Mouse (Mus musculus) spleen, adult 18-20 months (tissue): ENCODE data around the gene Itpr2.

Source experiments
- DNase-seq, 2 experiments: peaks; one replicate each; pipeline ENCODE4 v3.0.0; 2022; ENCODE audit warnings: mixed read lengths in 2 of 2

The Itpr2 gene

DNA sequence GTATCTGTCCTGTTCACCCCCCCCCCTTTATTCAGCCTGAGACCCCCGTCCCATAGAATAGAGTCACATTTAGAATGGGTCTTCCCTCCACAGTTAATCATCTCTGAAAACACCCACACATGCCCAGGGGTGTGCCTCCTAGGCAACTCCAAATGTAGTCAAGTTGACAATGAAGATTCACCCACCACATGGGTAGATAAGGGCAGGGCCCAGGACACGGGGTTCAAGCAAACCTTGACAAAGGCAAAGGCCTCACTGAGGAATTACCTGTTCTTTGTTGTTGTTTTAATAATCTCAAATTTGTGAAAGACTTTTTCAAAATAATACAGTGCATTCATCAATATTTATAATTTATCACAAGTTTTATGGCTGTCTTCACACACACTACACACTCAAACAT is 2.4 kb upstream of the Itpr2 start:
- no peak for DNase-seq

DNA sequence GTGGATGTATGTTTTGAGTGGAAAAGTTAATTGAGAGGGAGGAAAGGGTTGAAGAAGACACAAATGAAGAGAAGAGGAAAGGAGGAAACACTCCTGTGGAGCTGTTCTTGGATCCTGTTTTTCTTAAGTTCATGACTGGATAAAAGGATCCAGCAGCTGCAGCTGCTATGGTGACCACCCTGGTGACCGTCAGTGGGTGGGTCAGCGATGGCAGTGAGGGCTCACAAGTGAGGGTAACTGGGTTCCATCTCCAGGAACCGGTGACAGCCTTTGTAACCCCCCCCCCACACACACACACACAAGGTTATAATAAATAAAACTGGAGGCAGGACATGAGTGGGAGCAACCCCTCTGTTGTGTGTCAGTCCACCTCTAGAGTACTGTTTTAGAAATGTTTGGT is 833 bp upstream of the Itpr2 start:
- DNase-seq: no peak

DNA sequence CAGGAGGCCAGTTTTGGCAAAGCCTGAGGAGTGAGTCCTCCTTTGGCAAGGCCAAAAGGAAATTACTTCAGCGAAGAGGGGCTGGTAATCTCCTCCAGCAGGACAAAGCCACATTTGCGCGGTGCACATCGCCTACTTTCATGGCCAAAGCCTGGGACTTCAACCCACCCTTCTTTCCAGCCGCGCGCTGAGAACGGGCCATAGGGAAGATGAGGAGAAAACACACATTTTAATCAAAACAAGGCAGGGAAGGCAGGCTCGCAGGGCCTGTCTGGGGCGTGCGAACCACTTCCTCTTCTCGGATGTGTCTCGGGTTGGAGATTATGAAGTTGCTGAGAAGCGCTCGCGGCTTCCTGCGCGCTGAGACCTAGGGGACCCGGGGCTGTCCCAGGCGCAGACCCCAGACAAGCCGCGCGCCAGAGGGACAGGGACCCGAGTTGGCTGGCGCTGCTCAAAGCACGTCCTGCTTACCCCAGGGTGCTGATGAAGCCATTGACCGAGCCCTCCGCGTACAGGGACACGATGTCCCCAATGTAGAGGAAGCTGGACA is 632 bp downstream of the Itpr2 start:
- DNase-seq: peak; percentile 73 to 75

DNA sequence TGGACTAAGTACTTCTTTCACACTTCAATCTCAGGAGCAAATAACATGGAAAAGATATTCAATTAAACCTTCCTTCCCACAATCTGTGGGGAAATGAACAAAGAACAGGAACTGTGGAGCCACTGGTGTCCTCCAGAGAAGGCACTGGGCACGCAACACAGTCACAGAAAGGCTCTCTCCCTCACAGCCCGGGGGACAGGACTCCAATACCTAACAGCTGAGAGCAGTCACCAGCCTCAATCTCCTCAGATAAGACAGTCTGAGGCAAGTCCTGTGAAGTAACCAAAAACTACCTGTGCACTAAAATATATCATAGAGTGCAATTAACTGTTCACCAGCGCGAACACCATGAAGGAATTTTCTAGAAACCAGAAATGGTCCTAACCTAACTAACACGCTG is 1.3 kb downstream of the Itpr2 start:
- no peak for DNase-seq

DNA sequence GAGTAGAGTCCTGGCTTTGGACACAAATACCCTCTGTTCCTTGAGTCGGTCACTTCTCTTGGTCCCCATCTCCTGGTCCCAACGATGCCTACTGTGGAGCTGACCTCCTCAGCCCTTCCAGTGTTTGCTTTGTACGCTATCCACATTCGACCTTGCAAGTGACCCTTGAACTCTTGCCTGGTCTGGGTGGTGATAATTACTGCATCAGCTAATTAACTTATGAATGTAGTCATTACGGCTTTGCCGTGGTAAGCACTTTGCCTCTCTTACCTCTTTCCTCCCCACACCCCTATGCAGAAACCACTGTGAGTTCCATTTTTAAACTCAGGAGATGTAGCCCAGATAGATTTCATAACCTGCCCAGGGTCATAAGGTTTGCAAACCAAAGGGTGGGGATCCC is 1.8 kb downstream of the Itpr2 start:
- DNase-seq: no peak

DNA sequence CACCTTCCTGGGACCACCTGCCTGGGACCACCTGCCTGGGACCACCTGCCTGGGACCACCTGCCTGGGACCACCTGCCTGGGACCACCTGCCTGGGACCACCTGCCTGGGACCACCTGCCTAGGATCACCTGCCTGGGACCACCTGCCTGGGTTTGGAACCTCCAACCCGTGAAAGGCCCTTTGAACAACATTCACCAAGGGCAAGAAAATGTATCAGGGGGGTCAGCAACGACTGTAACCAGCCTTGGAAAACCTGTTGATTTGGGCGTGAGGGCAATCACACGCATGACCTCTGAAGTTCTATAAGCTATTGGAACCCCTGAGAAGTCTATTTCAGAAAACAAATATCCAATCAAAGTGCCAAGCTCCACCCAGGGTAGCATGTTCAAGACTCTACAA is 2.5 kb downstream of the Itpr2 start:
- no peak for DNase-seq

DNA sequence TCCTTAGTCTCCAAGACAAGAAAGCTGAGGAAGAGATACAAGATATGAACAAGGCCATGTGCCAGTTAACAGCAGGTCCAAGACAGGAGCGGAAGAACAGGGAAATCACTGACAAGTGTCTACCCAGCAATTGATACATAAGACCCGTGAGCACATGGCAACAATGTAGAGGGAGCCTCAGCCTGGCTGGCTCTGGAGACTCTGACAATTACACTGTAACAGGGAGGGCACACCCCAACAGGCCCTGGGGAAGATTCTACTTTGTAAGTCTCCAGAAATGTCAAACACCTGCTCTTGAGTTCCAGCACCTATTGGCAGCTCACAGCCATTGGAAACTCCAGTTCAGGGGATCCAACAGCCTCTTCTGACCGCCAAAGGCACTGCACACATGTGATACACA is 3.6 kb downstream of the Itpr2 start:
- DNase-seq: no peak

DNA sequence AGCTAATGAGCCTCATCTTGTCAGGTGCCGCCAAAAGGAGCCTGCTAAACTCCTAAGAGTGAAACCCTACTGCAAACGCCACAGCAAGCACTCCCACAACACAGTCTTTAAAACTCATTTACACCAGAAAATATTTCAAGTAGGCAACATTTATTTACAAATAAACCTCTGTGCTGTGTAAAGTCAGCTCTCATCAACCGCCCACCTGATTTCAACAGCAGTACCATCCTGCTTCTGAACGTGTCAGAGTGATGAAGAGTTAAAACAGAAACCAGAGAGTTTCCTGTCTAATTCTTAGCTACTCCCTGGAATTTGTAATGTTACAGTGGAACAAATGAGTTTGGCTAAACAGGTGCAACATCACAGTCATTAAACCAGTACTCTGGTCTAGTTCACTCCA is 4.2 kb downstream of the Itpr2 start:
- DNase-seq: no peak

DNA sequence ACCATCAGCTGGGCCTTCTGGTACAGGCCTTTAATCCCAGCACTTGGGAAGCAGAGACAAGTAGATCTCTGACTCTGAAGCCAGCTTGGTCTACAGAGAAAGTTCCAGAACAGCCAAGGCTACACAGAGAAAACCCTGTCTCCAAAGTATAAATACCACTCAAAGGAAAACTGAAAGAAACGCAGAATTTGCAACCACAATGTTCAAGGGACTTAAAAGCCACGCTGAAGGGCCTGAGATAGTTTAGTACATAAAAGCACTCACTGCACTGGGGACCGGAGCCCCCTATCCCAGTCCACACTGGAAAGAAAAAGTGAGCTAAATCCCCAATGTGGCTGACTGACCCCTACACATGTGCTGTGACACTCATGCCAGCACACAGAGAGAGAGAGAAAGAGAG is 4.6 kb downstream of the Itpr2 start:
- no peak for DNase-seq

DNA sequence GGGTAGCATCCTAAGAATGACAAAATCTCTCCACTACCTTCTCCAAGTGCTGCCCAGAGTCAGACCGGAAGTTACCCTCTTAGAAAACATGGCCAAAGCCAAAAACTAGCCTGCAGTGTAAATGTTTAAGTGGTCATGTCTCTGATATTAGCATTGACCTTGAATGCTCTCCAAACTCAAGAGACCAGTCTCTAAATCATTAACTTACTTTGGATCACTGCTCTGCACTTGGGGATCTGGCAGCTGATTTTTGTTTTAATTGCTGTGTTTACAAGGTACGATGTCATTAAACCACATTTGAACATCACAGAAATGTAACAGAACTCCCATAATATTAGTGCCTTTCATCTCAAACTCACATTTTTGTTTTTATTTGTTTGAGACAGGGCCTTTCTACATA is 10.3 kb downstream of the Itpr2 start:
- no peak for DNase-seq

DNA sequence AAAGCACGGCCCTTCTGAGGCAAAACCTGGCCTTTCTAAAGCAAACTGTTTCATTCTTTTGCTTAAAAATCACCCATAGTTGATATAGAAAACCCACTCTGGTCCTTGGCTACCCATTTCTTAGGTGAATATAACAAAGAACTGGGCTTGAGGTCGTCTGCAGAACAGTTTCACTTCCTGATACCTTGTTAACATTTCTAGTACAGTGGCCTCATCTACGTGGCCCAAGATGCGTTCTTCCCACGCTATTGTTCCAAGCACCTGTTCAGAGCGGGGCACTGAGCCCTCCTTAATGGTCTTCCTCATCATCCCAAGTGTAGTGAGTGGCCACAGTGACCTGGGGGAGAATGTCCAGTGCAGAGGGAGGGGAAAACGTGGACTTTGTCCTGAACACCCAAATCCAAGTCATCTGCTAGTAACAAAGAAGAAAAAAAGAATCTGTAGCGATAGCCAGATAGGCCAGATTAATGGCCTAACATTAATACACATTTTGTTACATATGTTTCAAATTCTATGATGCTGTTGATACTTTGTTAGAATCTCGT is 11.5 kb downstream of the Itpr2 start:
- no peak for DNase-seq

DNA sequence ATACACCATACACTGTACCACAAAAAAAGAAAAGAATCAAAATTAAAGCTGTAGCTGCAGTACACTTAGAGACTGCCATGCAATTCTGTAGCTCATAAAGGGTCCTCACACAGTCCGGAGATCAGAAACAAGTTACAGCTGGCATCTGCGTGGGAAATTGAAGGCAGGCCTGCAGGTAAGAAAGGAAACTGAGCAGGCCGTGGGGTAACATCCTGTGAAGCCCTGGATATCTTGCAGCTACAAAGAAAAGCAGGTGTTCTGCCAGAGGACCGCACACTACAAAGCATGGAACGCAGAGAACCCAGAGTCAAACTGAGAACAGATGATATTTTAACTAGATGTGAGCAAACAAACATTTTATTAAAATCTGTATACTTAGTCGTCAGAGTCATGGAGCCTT is 12.2 kb downstream of the Itpr2 start:
- no peak for DNase-seq

DNA sequence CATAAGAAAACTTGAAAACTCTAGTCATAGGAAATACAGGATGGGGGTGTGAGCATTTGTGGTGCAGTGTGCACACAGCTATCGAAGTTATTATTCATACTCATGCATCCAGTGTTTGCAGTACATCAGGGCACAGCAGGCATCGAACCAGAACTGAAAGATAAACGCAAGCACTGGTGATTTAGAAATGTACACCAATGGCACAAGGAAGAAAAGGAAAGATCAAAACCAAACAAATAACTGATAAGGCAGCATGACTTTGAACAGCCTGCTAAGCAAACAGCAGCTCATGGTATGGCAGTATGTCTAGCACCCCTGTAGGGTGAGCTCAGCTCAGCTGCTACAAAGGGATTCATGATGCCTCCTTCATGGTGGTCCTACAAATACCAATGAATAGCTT is 13.3 kb downstream of the Itpr2 start:
- DNase-seq: no peak

DNA sequence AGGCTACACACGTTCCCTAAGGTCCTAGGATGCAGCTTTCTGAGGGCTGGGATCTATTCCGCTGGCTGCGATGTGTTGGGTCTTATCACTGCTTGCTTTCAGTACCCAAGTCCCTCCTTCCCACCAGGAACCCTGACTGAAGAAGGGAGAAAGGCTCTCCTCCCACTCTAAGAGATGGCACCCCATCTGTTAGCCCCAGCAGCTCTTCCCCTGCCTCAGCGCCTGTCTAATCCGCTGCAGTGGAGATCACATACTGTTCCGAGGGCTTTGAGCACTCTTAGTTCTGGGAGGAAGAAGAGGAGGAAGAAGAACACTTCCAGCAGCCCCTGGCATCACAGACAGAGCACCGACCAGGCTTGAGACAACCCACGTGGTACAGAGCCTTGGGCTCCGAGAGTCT is 14.9 kb downstream of the Itpr2 start:
- no peak for DNase-seq

DNA sequence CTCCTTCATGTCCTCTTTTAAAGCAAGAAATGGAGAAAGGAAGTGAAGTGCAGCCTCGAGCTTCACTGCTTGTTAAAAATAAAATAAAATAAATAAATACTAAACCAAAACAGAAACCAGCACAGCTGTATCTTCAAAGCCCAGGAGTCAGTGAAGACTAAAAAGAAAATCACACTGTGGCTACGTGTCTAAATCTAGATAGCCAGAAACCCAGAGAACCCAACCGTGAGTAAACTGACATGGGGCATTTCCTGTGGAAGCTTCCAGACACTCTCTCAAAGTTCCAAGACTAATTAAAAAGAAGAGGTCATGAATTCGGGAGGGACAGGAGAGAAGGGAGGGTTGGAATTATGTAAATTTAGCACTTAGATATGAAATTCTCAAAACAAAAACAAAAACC is 15.9 kb downstream of the Itpr2 start:
- DNase-seq: no peak

DNA sequence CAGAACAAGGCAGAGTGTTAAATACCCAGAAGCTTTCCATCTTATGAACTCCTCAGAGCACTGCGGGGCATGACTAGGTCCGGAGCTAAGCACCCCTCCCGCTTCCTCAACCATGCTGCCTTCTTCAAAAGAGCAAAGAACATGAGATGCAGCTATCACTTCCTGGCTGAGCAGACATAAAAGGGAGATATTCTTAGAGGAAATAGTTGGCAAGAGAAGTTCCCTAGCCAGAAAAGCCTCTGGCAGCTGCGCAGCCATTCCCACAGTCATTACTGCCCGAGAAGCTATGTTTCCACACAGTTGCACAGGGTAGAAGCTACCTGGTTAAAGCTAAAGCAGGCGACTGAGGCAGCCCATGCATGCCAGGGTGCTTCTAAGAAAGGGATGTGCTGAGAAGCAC is 20.6 kb downstream of the Itpr2 start:
- DNase-seq: no peak

DNA sequence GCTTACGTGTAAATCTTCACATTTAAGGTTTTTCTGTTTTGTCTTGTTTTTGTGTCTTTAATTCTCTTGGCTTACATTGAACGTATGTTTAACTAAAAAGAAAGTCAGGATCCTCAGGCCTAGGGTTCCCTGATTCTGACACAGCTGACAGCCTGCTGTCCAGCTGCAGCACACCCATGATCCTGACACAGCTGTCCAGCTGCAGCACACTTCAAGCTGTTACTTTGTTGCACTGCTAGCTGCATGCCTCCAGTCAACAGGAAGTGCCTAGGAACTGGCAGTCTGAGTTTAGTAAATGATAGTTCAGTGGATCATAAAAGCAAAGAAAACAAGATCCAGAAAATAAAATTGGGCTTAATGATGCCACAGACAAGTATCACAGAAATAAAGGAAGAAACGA is 21.1 kb downstream of the Itpr2 start:
- DNase-seq: no peak

DNA sequence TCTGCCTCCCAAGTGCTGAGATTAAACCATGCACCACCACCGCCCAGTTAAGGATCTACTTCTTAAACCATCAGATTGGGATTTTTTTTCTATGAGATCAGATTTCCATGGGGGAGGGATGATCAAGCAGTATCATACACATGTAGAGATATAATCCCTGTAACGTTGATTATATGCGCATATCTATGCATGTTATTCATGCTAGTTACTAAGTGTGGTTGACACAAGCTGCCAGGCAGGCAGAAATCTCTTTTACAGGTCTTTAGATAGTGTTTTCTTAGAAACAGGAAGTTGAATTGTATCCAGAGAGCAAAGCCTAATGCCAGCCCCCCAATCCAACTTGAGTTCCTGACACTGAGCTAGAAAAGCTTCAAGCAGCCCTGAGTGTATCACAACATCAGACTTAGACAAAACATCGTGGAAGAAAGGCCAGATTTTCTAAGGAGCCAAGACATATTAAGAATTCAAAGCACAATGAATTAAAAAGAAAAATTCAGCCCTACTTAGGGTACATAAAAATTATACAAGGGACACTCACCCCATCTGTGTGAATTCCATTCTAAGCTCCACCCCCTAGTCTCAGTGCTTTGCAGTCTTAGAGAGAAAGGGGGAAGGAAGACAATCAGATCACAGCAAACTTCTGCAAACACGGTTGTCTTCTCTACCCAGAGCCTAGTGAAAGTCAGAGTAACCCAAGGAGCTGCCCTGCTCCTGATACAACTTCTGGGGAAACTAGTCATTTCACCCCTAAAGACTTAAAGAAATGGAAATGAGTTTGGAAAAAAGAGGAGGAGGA is 22.9 kb downstream of the Itpr2 start:
- no peak for DNase-seq

DNA sequence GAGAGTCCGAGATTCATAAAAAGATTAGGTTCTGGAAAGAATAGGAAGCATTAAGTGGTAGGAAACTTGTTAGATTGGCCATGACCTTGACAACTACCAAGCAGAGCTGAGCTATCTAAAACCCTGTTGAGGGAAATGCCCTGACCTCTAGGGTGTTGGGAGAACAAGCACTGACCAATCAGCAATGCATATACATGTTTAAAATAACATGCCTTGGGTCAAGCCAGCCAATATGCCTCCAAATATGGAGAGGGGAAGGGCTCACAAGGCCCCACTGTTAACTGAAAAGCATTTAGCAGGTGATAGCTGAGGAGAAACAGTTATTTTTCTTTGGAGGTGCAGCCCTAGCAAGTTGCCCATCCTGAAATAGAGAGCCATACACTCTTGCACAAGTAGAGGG is 25.2 kb downstream of the Itpr2 start:
- no peak for DNase-seq

DNA sequence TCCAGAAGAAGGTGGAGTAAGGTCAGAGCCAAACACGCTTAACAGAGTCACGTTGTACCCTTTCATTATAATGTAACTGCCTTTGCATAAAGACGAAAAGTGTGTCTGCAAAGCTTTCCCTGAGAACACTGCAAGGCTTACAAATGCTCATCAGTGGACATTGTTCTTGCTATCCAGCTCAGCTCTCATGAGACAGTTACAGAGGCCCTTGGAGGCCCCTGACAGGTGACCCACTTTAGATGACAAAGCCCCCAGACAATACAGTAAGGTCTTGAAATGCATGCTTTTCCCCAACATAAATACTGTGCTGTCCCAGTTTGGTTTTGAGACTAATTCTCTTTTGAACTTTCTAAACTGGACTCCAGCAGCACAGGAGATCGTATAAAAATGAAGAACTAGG is 27.9 kb downstream of the Itpr2 start:
- DNase-seq: no peak

DNA sequence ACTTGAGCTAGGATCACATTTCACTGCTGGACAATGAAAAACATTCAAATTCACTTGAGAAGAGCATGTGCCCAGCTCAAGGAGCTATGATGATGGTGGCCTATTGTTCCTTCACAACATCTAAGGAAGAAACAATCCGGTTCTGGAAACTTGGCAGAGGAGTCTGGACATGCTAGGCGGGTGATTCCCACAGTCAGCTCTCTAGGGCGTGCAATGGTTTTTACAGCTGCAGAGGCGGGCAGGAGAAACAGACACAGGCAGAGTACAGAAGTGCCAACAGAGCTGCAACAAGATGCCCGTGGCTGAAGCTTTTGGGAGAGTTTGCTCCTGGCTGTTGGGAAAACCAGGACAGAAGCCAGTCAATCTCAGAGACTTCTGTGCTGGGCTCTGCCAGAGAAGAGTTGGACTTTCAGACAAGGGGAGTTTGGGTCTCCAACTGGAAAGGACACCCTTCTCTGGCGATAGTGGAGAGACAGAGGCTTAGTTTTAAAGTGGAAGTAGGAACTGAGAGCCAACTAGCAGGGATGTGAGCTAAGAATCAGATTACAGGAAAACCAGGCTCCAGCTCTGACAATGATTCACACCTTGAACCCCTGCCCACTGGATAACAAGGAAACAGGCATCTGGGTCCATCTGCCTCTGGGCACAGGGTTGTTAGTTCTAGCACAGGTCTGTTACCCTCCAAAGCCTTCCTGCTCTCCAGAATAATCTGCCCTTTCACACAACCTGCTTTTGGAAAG is 28.6 kb downstream of the Itpr2 start:
- no peak for DNase-seq

DNA sequence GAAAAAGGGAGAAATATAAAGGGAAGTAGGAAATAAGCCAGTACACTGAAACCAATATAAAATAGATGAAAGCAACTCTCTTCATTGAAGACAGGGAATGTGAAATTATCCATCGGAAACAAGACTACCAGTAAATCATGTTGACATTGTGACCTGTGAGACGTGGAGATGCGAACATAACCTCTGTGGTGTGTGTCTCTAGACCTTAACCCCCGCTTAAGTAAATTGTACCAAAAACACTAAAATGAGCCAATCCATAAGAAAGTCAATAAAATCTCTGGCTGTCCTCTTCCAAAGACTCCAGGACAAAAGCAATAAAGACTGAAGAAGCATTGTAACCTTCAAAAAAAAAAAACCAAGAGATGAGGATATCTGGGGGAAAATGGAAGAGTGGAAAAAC is 31.6 kb downstream of the Itpr2 start:
- no peak for DNase-seq

DNA sequence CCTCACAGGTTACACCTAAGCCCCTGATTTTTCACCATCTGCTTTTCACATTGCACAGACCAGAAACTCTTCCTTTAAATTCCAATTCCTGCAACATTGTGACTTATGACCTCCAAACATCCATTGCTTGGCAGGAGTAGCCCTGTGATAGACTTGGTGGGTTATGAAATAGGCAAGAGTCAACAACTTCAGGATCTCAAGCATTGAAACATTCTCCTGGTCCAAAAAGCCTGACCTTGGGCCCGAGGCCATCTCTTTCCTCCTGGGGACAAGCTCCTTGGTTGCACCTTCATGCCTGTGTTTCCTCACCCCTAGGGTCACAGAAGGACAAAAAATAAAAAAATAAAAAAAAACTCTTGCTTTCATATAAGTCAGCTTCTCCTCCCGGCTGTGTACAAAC is 32.1 kb downstream of the Itpr2 start:
- no peak for DNase-seq

DNA sequence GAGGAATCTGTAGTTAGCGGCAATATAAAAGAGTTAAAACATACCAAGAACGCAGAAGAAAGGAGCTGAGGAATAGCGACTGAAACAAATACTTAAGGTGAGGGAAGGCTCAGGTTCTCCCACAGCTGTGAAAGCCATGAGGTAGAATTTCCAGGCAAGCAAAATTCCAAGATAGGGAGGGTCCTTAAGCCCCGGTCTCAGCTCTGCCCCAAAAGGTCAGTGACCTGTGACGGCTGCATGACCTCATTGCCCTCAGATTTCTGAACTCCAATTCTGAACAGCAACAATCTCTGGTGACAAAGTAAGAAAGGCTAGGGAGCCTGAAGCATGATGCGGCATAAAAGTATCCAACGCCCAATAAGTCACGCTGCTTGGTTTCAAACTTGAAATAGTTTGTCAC is 33.7 kb downstream of the Itpr2 start:
- DNase-seq: no peak
